Mouse (Mus musculus): Measurements from ENCODE around the gene Thap12. TPM values are rescaled to one million over a fixed set of nuclear protein-coding genes. Genes with fewer than 3 reads are reported as not detected.

The Thap12 gene
- total RNA-seq, 2 experiments from 2014 or later = 64.2 to 80.5 TPM

GRCm38 (mm10) chr7:98752680-98753079 is 49.8 kb downstream of the Thap12 start:
- no peak for DNase-seq (ENCODE audit: low spot score in 2 of 2)

- no peak for DNase-seq (ENCODE audit: low spot score in 2 of 2)
Observed at GRCm38 (mm10) chr7:98756050-98756449, 53.1 kb downstream of the Thap12 start.

- DNase-seq (ENCODE audit: low spot score in 2 of 2) = no peak
Observed at GRCm38 (mm10) chr7:98756556-98756955, 53.7 kb downstream of the Thap12 start.

GRCm38 (mm10) chr7:98760126-98760525 is 57.2 kb downstream of the Thap12 start:
- no peak for DNase-seq (ENCODE audit: low spot score in 2 of 2)

GRCm38 (mm10) chr7:98763911-98764310 is 61.0 kb downstream of the Thap12 start:
- no peak for DNase-seq (ENCODE audit: low spot score in 2 of 2)

GRCm38 (mm10) chr7:98767261-98767660 is 64.4 kb downstream of the Thap12 start:
- no peak for DNase-seq (ENCODE audit: low spot score in 2 of 2)

Other genes with a start within 250 kb of the Thap12 start
- 10 to 100 TPM; 12.7 to 28.1 TPM for gene Lrrc32, start 213.8 kb upstream of the Thap12 start, total RNA-seq (2021)
- gene Emsy, start 46.3 kb upstream of the Thap12 start, total RNA-seq (2021) = 10 to 100 TPM; 28.6 to 32.5 TPM
- 1 to 10 TPM in 1 of 2 experiments, under 1 TPM in 1; 0.86 to 3.8 TPM for gene Wnt11, start 132.0 kb downstream of the Thap12 start, total RNA-seq (2021)

All from adrenal gland, adult 18-20 months (tissue).